Mouse (Mus musculus): ENCODE measurements around the gene Gm14325.
"Not testable (repeated sequence)": the region's sequence is repeated elsewhere in the genome, so short reads cannot be mapped to it uniquely, and the experiment has no call there.

The Gm14325 gene

GRCm38 (mm10) chr2:177839901-177840663, at the start of gene Gm14325:
Gene Gm14325, minus strand, starts transcription at chr2:177840336.
- peak; percentile 64 for DNase-seq (ENCODE audit: inconsistent ontology term)

DNA sequence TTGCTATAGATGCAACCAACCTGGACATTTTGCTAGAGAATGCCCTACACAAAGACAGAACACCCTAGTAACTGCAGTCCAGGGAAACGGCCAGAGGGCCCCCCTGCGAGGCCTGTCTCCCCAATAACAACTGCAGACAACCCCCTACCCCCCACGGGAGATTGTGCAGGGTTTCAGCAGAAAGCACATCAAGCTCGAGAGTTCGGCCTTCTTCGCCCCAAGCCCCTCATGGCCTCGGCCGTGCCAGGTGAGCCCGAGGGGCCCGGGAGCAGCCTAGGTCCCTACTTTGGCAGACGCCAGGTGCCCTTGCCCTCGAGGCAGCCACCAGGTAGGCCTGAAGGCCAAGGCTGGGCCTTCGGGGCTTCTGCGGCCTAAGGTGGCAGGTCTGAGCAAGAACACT, 47.6 kb upstream of the Gm14325 start:
- not testable (repeated sequence) for DNase-seq (ENCODE audit: inconsistent ontology term)

DNA sequence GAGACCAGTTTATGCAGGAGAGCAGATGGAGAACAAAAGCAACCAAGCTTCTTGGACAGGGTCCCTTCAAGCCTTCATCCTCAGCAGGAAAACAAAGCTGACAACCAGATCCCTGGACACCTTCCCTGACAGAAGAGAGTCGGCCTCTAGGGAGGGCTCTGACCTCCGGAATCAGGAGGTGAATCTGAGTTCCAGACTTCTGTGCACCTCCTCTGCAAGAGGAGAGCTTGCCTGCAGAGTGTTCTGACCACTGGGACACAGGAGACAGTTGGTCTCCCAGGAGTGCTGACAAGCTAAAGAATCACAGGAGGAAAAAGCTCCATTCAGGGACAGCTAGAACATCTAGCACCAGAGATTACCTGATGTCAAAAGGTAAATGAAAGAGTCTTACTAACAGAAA, 22.1 kb upstream of the Gm14325 start:
- not testable (repeated sequence) for DNase-seq (ENCODE audit: inconsistent ontology term)

DNA sequence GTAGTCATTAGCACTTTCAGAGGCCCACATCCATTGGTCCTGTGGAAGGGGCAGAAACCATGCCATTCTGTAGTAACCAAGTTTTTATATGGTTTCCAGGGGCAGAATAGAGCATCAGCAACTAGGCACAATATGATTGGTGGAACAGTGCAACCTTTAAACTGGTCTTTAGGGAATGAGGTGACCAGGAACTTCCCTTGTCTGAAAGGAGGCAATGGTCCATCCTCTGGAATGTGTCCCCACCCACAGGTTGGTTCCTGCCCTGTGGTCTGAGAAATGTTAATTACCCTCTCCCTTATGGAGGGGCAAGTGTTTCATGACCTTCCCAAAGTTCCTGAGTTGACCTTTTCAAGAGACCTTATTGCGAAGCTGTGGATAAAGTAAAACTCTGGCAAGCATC, 3.5 kb upstream of the Gm14325 start:
- not testable (repeated sequence) for DNase-seq (ENCODE audit: inconsistent ontology term)

DNA sequence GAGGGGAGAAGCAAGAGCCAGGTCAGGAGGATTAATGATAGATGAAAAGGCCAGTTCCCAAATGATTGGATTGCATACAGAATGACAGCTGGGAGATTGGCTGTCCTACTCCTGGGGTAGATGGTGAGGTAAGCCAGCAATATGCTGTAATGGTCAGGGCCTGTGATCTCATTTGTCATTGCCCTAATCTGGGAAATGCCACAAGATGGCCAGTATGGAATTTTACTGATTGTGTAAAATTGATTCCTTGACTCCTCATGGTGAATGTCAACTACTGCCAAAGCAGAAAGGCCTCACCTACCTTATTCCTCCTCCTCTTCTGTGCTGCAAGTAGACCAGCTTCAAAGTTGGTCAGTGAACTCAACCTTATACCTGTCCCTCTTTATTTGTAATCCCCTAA, 3.4 kb downstream of the Gm14325 start:
- not testable (repeated sequence) for DNase-seq (ENCODE audit: inconsistent ontology term)

DNA sequence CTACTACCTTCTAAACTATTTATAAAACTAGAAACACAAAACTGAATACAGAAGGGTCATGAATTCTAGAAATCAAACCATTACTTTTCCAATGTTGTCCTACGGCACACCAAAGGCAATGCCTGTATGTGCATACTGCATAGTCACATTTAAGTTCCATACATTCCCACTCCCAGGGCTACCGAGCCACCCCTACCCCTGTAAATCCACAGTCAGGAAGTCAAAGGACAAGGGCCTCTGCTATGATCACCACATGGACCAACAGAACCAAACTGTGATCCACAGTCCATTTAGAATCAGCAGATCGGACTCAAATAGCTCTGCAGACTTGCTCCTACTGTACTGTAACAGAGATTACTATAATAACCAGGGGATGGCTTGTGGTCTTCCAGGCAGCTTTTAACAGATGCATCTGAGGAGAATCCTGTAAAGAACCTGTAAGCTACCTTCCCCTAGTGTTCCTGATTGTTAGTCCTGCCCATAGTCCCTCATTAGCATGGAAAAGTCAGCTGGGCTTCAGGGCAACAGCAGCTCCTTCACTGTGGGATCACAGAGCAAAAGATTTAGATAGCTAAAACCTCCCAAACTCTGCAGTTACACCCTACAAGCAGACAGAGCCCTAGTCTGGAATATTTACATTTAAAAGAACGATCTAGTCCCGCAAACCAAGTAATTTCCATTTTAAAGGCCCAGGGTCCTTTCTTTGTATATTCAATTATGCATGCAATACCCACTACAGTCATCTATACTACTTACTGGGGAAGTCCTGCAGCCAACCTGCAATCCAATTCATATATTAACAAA, 4.2 kb downstream of the Gm14325 start:
- DNase-seq (ENCODE audit: inconsistent ontology term), result not testable (repeated sequence)

DNA sequence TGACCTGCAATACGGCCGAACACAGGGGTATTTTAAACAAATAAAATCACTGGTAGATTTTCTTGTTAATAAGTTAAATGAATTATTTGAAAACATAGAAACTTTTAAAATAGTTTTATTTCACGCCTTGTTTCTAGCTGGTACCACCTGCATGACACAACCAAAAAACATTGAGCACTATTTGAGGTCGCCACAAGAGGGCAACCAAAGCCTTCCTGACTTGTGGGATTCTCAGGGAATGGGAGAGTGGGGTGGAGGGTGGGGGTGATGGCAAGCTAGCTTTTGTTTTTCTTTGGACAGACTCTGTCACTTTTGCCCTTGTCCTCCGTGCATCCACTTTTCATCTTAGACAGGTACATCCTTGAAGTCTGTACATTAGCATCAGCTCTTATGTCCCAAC, 18.2 kb downstream of the Gm14325 start:
- not testable (repeated sequence) for DNase-seq (ENCODE audit: inconsistent ontology term)

DNA sequence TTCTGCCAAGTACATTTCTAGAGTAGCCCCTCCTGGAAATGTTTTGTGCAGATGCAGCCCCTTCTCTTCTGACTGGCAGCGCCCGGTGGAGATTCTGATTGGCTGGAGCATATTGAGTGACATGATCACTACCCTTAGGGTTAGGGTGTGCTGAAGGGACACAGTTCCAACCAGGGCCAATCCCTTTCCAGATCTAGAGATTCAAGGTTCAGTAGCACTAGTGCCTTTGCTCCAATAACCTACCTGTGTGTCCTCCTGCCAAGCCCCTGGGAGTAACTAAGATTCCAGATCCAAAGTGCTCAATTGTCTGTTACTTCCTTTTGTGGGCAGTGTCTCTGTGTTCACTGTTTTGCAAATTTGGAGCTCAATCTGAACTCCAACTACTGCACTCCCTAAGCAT, 34.0 kb downstream of the Gm14325 start:
- DNase-seq (ENCODE audit: inconsistent ontology term), result not testable (repeated sequence)

GRCm38 (mm10) chr2:177787351-177787750, 52.8 kb downstream of the Gm14325 start:
- DNase-seq (ENCODE audit: inconsistent ontology term), result not testable (repeated sequence)

Data from Muller cell, postnatal 12 days (primary cell).